Mouse (Mus musculus) lung, adult 2 months (tissue): ENCODE data around the gene Naa38.

Source experiments
- CTCF ChIP-seq: fragments of 200-500 bp; IDR thresholded peaks from 2 replicates; pipeline ENCODE4 v1.5.1; 2011; ENCODE audit warnings: mild to moderate bottlenecking, low read length, control low read depth; ENCODE audit not compliant: insufficient read depth
- POLR2A ChIP-seq: fragments of 200-500 bp; IDR thresholded peaks from 2 replicates; pipeline ENCODE4 v1.6.1; 2011; ENCODE audit warnings: low read depth, mild to moderate bottlenecking, control low read depth, low read length, borderline replicate concordance; ENCODE audit errors: extremely low read depth

GRCm38 (mm10) chr11:69400083-69400850, 5.0 kb downstream of the Naa38 start:
- TF ChIP-seq POLR2A (no peak), CTCF (no peak)
